Mouse (Mus musculus) thymus, postnatal 25 days (tissue): ENCODE results near the gene Tmem131.

Experiments used
- DNase-seq: peaks from one replicate; pipeline ENCODE4 v3.0.0; 2022

The Tmem131 gene

GRCm38 (mm10) chr1:36824356-36824755 is 119.1 kb downstream of the Tmem131 start:
- no peak for DNase-seq

GRCm38 (mm10) chr1:36821918-36822317 is 121.5 kb downstream of the Tmem131 start:
- peak; percentile 23 for DNase-seq

GRCm38 (mm10) chr1:36815166-36815565 is 128.3 kb downstream of the Tmem131 start:
- DNase-seq, result no peak

GRCm38 (mm10) chr1:36814271-36814903 is 129.1 kb downstream of the Tmem131 start:
- no peak for DNase-seq

- DNase-seq, result no peak
Measured at GRCm38 (mm10) chr1:36813415-36813814, 130.1 kb downstream of the Tmem131 start.

GRCm38 (mm10) chr1:36811806-36812205 is 131.7 kb downstream of the Tmem131 start:
- no peak for DNase-seq

GRCm38 (mm10) chr1:36807782-36808565 is 135.5 kb downstream of the Tmem131 start:
- DNase-seq, result no peak

- no peak for DNase-seq
Measured at GRCm38 (mm10) chr1:36807086-36807485, 136.4 kb downstream of the Tmem131 start.

GRCm38 (mm10) chr1:36806181-36806905 is 137.1 kb downstream of the Tmem131 start:
- DNase-seq, result no peak

- DNase-seq, result no peak
Measured at GRCm38 (mm10) chr1:36804833-36805232, 138.6 kb downstream of the Tmem131 start.

- DNase-seq, result no peak
Measured at GRCm38 (mm10) chr1:36804259-36804658, 139.2 kb downstream of the Tmem131 start.

GRCm38 (mm10) chr1:36800379-36801011 is 143.0 kb downstream of the Tmem131 start:
- DNase-seq, result no peak

- peak; percentile 76 for DNase-seq
Measured at GRCm38 (mm10) chr1:36797481-36797880, 146.0 kb downstream of the Tmem131 start.

- no peak for DNase-seq
Measured at GRCm38 (mm10) chr1:36796711-36797110, 146.8 kb downstream of the Tmem131 start.

GRCm38 (mm10) chr1:36789416-36789815 is 154.1 kb downstream of the Tmem131 start:
- DNase-seq, result no peak

- DNase-seq, result no peak
Measured at GRCm38 (mm10) chr1:36786377-36786776, 157.1 kb downstream of the Tmem131 start.

GRCm38 (mm10) chr1:36785238-36785641 is 158.2 kb downstream of the Tmem131 start:
- no peak for DNase-seq

- peak; percentile 78 for DNase-seq
Measured at GRCm38 (mm10) chr1:36784365-36785134, 158.9 kb downstream of the Tmem131 start.

GRCm38 (mm10) chr1:36782476-36782875 is 161.0 kb downstream of the Tmem131 start:
- no peak for DNase-seq

GRCm38 (mm10) chr1:36780793-36781192 is 162.7 kb downstream of the Tmem131 start:
- no peak for DNase-seq

- DNase-seq, result no peak
Measured at GRCm38 (mm10) chr1:36772198-36772934, 171.1 kb downstream of the Tmem131 start.

- DNase-seq, result no peak
Measured at GRCm38 (mm10) chr1:36770998-36771397, 172.5 kb downstream of the Tmem131 start.
